Mouse (Mus musculus) liver, postnatal 0 days (tissue): Measurements from ENCODE around the gene Mgst2.

Experiments used
- CTCF ChIP-seq: sonication (generic); IDR thresholded peaks from 2 replicates; pipeline ENCODE4 v1.5.1; 2016; ENCODE audit warnings: antibody characterized with exemption, low read depth
- EP300 ChIP-seq: IDR thresholded peaks from 2 replicates; pipeline ENCODE4 v1.6.1; 2016; ENCODE audit warnings: antibody characterized with exemption, low read depth, mild to moderate bottlenecking

GRCm38 (mm10) chr3:51731949-51732636 lies 71.9 kb downstream of the Mgst2 start:
- no peak for TF ChIP-seq EP300
- TF ChIP-seq CTCF, result no peak
